Mouse (Mus musculus) adrenal gland, adult (tissue): ENCODE measurements around the gene Ficd.

Experiments
- DNase-seq, 2 experiments: peaks; one replicate each; pipeline ENCODE4 v3.0.0; 2022 to 2023; ENCODE audit warnings: low spot score in 1 of 2; ENCODE audit not compliant: inconsistent age in 2 of 2

The Ficd gene

GRCm38 (mm10) chr5:113728691-113729090, 6.9 kb upstream of the Ficd start:
- no peak for DNase-seq

GRCm38 (mm10) chr5:113730641-113731121, 4.9 kb upstream of the Ficd start:
- DNase-seq: no peak

GRCm38 (mm10) chr5:113731174-113731573, 4.4 kb upstream of the Ficd start:
- no peak for DNase-seq

- peak in 1 of 2 experiments; percentile 74 for DNase-seq
These were observed 3.4 kb upstream of the Ficd start for GRCm38 (mm10) chr5:113732182-113732581.

GRCm38 (mm10) chr5:113734376-113734775, 1.2 kb upstream of the Ficd start:
- DNase-seq: no peak

- no peak for DNase-seq
These were observed 619 bp upstream of the Ficd start for GRCm38 (mm10) chr5:113735023-113735344.

GRCm38 (mm10) chr5:113736113-113736502, 505 bp downstream of the Ficd start:
- no peak for DNase-seq

- DNase-seq: peak; percentile 26 to 45
These were observed 1.0 kb downstream of the Ficd start for GRCm38 (mm10) chr5:113736522-113737164.

- DNase-seq: peak; percentile 29 to 56
These were observed 2.1 kb downstream of the Ficd start for GRCm38 (mm10) chr5:113737607-113738237.

GRCm38 (mm10) chr5:113747629-113748028, 12.0 kb downstream of the Ficd start:
- no peak for DNase-seq

- no peak for DNase-seq
These were observed 13.1 kb downstream of the Ficd start for GRCm38 (mm10) chr5:113748556-113749331.

GRCm38 (mm10) chr5:113751521-113752157, 16.0 kb downstream of the Ficd start:
- DNase-seq: peak in 1 of 2 experiments; percentile 33

GRCm38 (mm10) chr5:113755347-113756030, 19.9 kb downstream of the Ficd start:
- DNase-seq: no peak

GRCm38 (mm10) chr5:113761585-113761984, 26.0 kb downstream of the Ficd start:
- no peak for DNase-seq

GRCm38 (mm10) chr5:113764426-113764825, 28.8 kb downstream of the Ficd start:
- no peak for DNase-seq

GRCm38 (mm10) chr5:113765641-113766526, 30.3 kb downstream of the Ficd start:
- peak in 1 of 2 experiments; percentile 66 for DNase-seq

- no peak for DNase-seq
These were observed 33.2 kb downstream of the Ficd start for GRCm38 (mm10) chr5:113768806-113769205.

GRCm38 (mm10) chr5:113771213-113772162, 35.9 kb downstream of the Ficd start:
- DNase-seq: peak; percentile 91 to 97

GRCm38 (mm10) chr5:113772450-113772895, 36.9 kb downstream of the Ficd start, which contains the start of the genes Sart3 and Iscu:
Gene Sart3 (minus strand): TSS chr5:113772510.
Gene Iscu (plus strand): TSS chr5:113772748.
- DNase-seq: peak; percentile 97
